Mouse (Mus musculus): ENCODE data around the gene Mogat2. TPM values are rescaled to one million over a fixed set of nuclear protein-coding genes. Genes with fewer than 3 reads are reported as not detected.

The Mogat2 gene
- polyA plus RNA-seq, 1 experiment from 2014 or later: 24.9 TPM

GRCm38 (mm10) chr7:99267897-99268505 lies 29.6 kb upstream of the Mogat2 start:
- no peak for ATAC-seq (ENCODE audit: low read depth)
- Histone ChIP-seq H3K4me1 (ENCODE audit: control insufficient read depth, low read depth, low read length) (no peaks in the 10 kb centered on the region; the same call in none of the 2 replicates), H3K27me3 (ENCODE audit: control insufficient read depth, insufficient read depth, low read depth, low read length) (peaks cover 62% of the 10 kb centered on the region), H3K9ac (ENCODE audit: low read depth, low read length) (no peak overlapping the region), H3K9me3 (replicated peaks; ENCODE audit: control insufficient read depth, low read length) (no peaks in the 10 kb centered on the region), H3K27ac (ENCODE audit: low read length) (no peak overlapping the region), H3K36me3 (ENCODE audit: control insufficient read depth, insufficient read depth) (no peaks in the 10 kb centered on the region), H3K4me3 (ENCODE audit: low read depth, low read length) (peak overlapping the region; percentile 33), H3K4me2 (ENCODE audit: low read depth, low read length) (peak overlapping the region; percentile 37; the same call in 1 of the 2 replicates)
- WGBS (ENCODE audit: insufficient replicate concordance): under 1% methylated on average over 59 of the region's 59 CpGs

- no peak for ATAC-seq (ENCODE audit: low read depth)
- no peaks in the 10 kb centered on the region for H3K9me3 ChIP-seq (replicated peaks; ENCODE audit: control insufficient read depth, low read length)
- 2% methylated on average over 34 of the region's 34 CpGs for WGBS (ENCODE audit: insufficient replicate concordance)
- peak within 1 kb of the TSS; percentile 37; the same call in 1 of the 2 replicates for H3K4me2 ChIP-seq (ENCODE audit: low read depth, low read length)
- H3K4me1 ChIP-seq (ENCODE audit: control insufficient read depth, low read depth, low read length): no peaks in the 10 kb centered on the region; the same call in none of the 2 replicates
- no peaks in the 10 kb centered on the region for H3K36me3 ChIP-seq (ENCODE audit: control insufficient read depth, insufficient read depth)
- H3K4me3 ChIP-seq (ENCODE audit: low read depth, low read length): peak within 1 kb of the TSS; percentile 33
- H3K9ac ChIP-seq (ENCODE audit: low read depth, low read length): no peak within 1 kb of the TSS
- no peak within 1 kb of the TSS for H3K27ac ChIP-seq (ENCODE audit: low read length)
- H3K27me3 ChIP-seq (ENCODE audit: control insufficient read depth, insufficient read depth, low read depth, low read length): peaks cover 59% of the 10 kb centered on the region
These were observed 29.0 kb upstream of the Mogat2 start, which contains the start of gene Map6 for GRCm38 (mm10) chr7:99267251-99267896. Map6 (plus strand) TSS chr7:99267447.

- no peak for ATAC-seq (ENCODE audit: low read depth)
These were observed 26.2 kb upstream of the Mogat2 start for GRCm38 (mm10) chr7:99264597-99264996.

GRCm38 (mm10) chr7:99263509-99263908 lies 25.1 kb upstream of the Mogat2 start:
- no peaks in the 10 kb centered on the region for H3K36me3 ChIP-seq (ENCODE audit: control insufficient read depth, insufficient read depth)
- 23% methylated on average over 4 of the region's 4 CpGs for WGBS (ENCODE audit: insufficient replicate concordance)
- H3K4me3 ChIP-seq (ENCODE audit: low read depth, low read length): no peak overlapping the region

More at GRCm38 (mm10) chr7:99264597-99264996, 26.2 kb upstream of the Mogat2 start:
- Histone ChIP-seq H3K27me3 (ENCODE audit: control insufficient read depth, insufficient read depth, low read depth, low read length) (peaks cover 41% of the 10 kb centered on the region), H3K9me3 (replicated peaks; ENCODE audit: control insufficient read depth, low read length) (no peaks in the 10 kb centered on the region), H3K36me3 (ENCODE audit: control insufficient read depth, insufficient read depth) (no peaks in the 10 kb centered on the region), H3K9ac (ENCODE audit: low read depth, low read length) (no peak overlapping the region), H3K4me3 (ENCODE audit: low read depth, low read length) (no peak overlapping the region), H3K4me1 (ENCODE audit: control insufficient read depth, low read depth, low read length) (no peaks in the 10 kb centered on the region; the same call in none of the 2 replicates), H3K27ac (ENCODE audit: low read length) (no peak overlapping the region), H3K4me2 (ENCODE audit: low read depth, low read length) (no peak overlapping the region)

GRCm38 (mm10) chr7:99261900-99262299 lies 23.5 kb upstream of the Mogat2 start:
- no peak overlapping the region for H3K4me2 ChIP-seq (ENCODE audit: low read depth, low read length)
- no peak overlapping the region for H3K9ac ChIP-seq (ENCODE audit: low read depth, low read length)
- no peaks in the 10 kb centered on the region for H3K4me1 ChIP-seq (ENCODE audit: control insufficient read depth, low read depth, low read length)
- no peaks in the 10 kb centered on the region for H3K9me3 ChIP-seq (replicated peaks; ENCODE audit: control insufficient read depth, low read length)
- H3K4me3 ChIP-seq (ENCODE audit: low read depth, low read length): no peak overlapping the region
- peaks cover 14% of the 10 kb centered on the region for H3K27me3 ChIP-seq (ENCODE audit: control insufficient read depth, insufficient read depth, low read depth, low read length)
- 46% methylated on average over 3 of the region's 3 CpGs for WGBS (ENCODE audit: insufficient replicate concordance)
- H3K27ac ChIP-seq (ENCODE audit: low read length): no peak overlapping the region
- no peak for ATAC-seq (ENCODE audit: low read depth)
- H3K36me3 ChIP-seq (ENCODE audit: control insufficient read depth, insufficient read depth): no peaks in the 10 kb centered on the region

More at GRCm38 (mm10) chr7:99263509-99263908, 25.1 kb upstream of the Mogat2 start:
- H3K4me2 ChIP-seq (ENCODE audit: low read depth, low read length): no peak overlapping the region
- no peak for ATAC-seq (ENCODE audit: low read depth)
- H3K9ac ChIP-seq (ENCODE audit: low read depth, low read length): no peak overlapping the region
- H3K27me3 ChIP-seq (ENCODE audit: control insufficient read depth, insufficient read depth, low read depth, low read length): peaks cover 30% of the 10 kb centered on the region
- H3K9me3 ChIP-seq (replicated peaks; ENCODE audit: control insufficient read depth, low read length): no peaks in the 10 kb centered on the region
- no peaks in the 10 kb centered on the region; the same call in none of the 2 replicates for H3K4me1 ChIP-seq (ENCODE audit: control insufficient read depth, low read depth, low read length)
- no peak overlapping the region for H3K27ac ChIP-seq (ENCODE audit: low read length)

GRCm38 (mm10) chr7:99255006-99255405 lies 16.6 kb upstream of the Mogat2 start:
- 60% methylated on average over 7 of the region's 7 CpGs for WGBS (ENCODE audit: insufficient replicate concordance)
- no peak overlapping the region for H3K27ac ChIP-seq (ENCODE audit: low read length)
- H3K9me3 ChIP-seq (replicated peaks; ENCODE audit: control insufficient read depth, low read length): no peaks in the 10 kb centered on the region
- no peak overlapping the region for H3K4me2 ChIP-seq (ENCODE audit: low read depth, low read length)
- H3K9ac ChIP-seq (ENCODE audit: low read depth, low read length): no peak overlapping the region
- H3K4me1 ChIP-seq (ENCODE audit: control insufficient read depth, low read depth, low read length): no peaks in the 10 kb centered on the region
- peaks cover 4% of the 10 kb centered on the region; the same call in 1 of the 2 replicates for H3K27me3 ChIP-seq (ENCODE audit: control insufficient read depth, insufficient read depth, low read depth, low read length)
- no peak for ATAC-seq (ENCODE audit: low read depth)
- no peak overlapping the region for H3K4me3 ChIP-seq (ENCODE audit: low read depth, low read length)
- H3K36me3 ChIP-seq (ENCODE audit: control insufficient read depth, insufficient read depth): no peaks in the 10 kb centered on the region

GRCm38 (mm10) chr7:99250386-99250785 lies 12.0 kb upstream of the Mogat2 start:
- ATAC-seq (ENCODE audit: low read depth): no peak
- WGBS (ENCODE audit: insufficient replicate concordance): 25% methylated on average over 9 of the region's 9 CpGs
- H3K9me3 ChIP-seq (replicated peaks; ENCODE audit: control insufficient read depth, low read length): no peaks in the 10 kb centered on the region
- H3K36me3 ChIP-seq (ENCODE audit: control insufficient read depth, insufficient read depth): no peaks in the 10 kb centered on the region
- no peak overlapping the region for H3K4me2 ChIP-seq (ENCODE audit: low read depth, low read length)
- H3K4me3 ChIP-seq (ENCODE audit: low read depth, low read length): no peak overlapping the region
- H3K27me3 ChIP-seq (ENCODE audit: control insufficient read depth, insufficient read depth, low read depth, low read length): peaks cover 28% of the 10 kb centered on the region
- H3K9ac ChIP-seq (ENCODE audit: low read depth, low read length): no peak overlapping the region
- no peaks in the 10 kb centered on the region for H3K4me1 ChIP-seq (ENCODE audit: control insufficient read depth, low read depth, low read length)
- no peak overlapping the region for H3K27ac ChIP-seq (ENCODE audit: low read length)

GRCm38 (mm10) chr7:99249582-99249911 lies 11.1 kb upstream of the Mogat2 start:
- H3K9ac ChIP-seq (ENCODE audit: low read depth, low read length): no peak overlapping the region
- H3K4me1 ChIP-seq (ENCODE audit: control insufficient read depth, low read depth, low read length): no peaks in the 10 kb centered on the region
- peaks cover 28% of the 10 kb centered on the region for H3K27me3 ChIP-seq (ENCODE audit: control insufficient read depth, insufficient read depth, low read depth, low read length)
- peak overlapping the region; percentile 32 for H3K4me3 ChIP-seq (ENCODE audit: low read depth, low read length)
- H3K36me3 ChIP-seq (ENCODE audit: control insufficient read depth, insufficient read depth): no peaks in the 10 kb centered on the region
- no peak overlapping the region for H3K27ac ChIP-seq (ENCODE audit: low read length)
- WGBS (ENCODE audit: insufficient replicate concordance): 3% methylated on average over 10 of the region's 10 CpGs
- peak overlapping the region; percentile 55 for H3K4me2 ChIP-seq (ENCODE audit: low read depth, low read length)
- ATAC-seq (ENCODE audit: low read depth): no peak
- H3K9me3 ChIP-seq (replicated peaks; ENCODE audit: control insufficient read depth, low read length): no peaks in the 10 kb centered on the region
